Mouse (Mus musculus) stomach, postnatal 0 days (tissue): ENCODE data around the gene Tln2.
A peak's percentile ranks its signal among the peaks of the same experiment; 100 is the strongest.

Source experiments
- CTCF ChIP-seq: IDR thresholded peaks from 2 replicates; pipeline ENCODE4 v1.5.1; 2016; ENCODE audit warnings: antibody characterized with exemption, low read depth, mild to moderate bottlenecking, moderate library complexity
- EP300 ChIP-seq: optimal IDR thresholded peaks from 2 replicates; pipeline ENCODE3; 2016; ENCODE audit warnings: antibody characterized with exemption

GRCm38 (mm10) chr9:67173816-67174215 is 385.7 kb downstream of the Tln2 start:
- peak; percentile 43 for TF ChIP-seq CTCF
- TF ChIP-seq EP300, result no peak
